Mouse (Mus musculus) heart, embryonic 14.5 days (tissue): ENCODE data around the gene Maff. TPM values are rescaled to one million over a fixed set of nuclear protein-coding genes. Genes with fewer than 3 reads are reported as not detected.

Source experiments
- ATAC-seq: fragments of 200-750 bp; cut with Nextera tagmentation; 2 replicates; pipeline ENCODE4 v1.8.0; 2017; ENCODE audit warnings: low read depth, moderate TSS enrichment; ENCODE audit not compliant: insufficient number of reproducible peaks, insufficient read depth, low FRiP score
- H3K27ac ChIP-seq, 2 experiments: fragments of 200-500 bp in 1 of 2; fragments of 300-500 bp in 1 of 2; sonication (generic) in 1 of 2; replicated peaks in 1 of 2; 2 replicates each; pipeline ENCODE4 v1.5.1; 2012 to 2014; ENCODE audit warnings: low read depth in 2 of 2, low read length in 2 of 2, control low read depth in 1 of 2, mild to moderate bottlenecking in 1 of 2, mixed read lengths in 1 of 2; ENCODE audit not compliant: control insufficient read depth in 1 of 2, insufficient read depth in 1 of 2
- H3K27me3 ChIP-seq: fragments of 300-500 bp; sonication (generic); 2 replicates; pipeline ENCODE4 v1.6.1; 2014; ENCODE audit warnings: mild to moderate bottlenecking, low read length, control low read depth; ENCODE audit not compliant: control insufficient read depth, insufficient read depth
- H3K36me3 ChIP-seq: fragments of 300-500 bp; sonication (generic); 2 replicates; pipeline ENCODE4 v1.6.1; 2014; ENCODE audit warnings: mild to moderate bottlenecking, control low read depth, low read length, mixed read lengths; ENCODE audit not compliant: control insufficient read depth, insufficient read depth
- H3K4me1 ChIP-seq, 2 experiments: fragments of 200-500 bp in 1 of 2; fragments of 300-500 bp in 1 of 2; sonication (generic) in 1 of 2; 2 replicates each; pipeline ENCODE4 v1.6.1; 2012 to 2014; ENCODE audit warnings: low read length in 2 of 2, control low read depth in 1 of 2, mixed read lengths in 1 of 2; ENCODE audit not compliant: control insufficient read depth in 2 of 2, insufficient read depth in 2 of 2
- H3K4me2 ChIP-seq: fragments of 300-500 bp; sonication (generic); 2 replicates; pipeline ENCODE4 v1.6.1; 2014; ENCODE audit warnings: mild to moderate bottlenecking, low read length
- H3K4me3 ChIP-seq, 2 experiments: fragments of 200-500 bp in 1 of 2; fragments of 300-500 bp in 1 of 2; sonication (generic) in 1 of 2; 2 replicates each; pipeline ENCODE4 v1.5.1; 2012 to 2014; ENCODE audit warnings: low read length in 2 of 2, mild to moderate bottlenecking in 2 of 2, control low read depth in 1 of 2, low read depth in 1 of 2, moderate library complexity in 1 of 2; ENCODE audit not compliant: control insufficient read depth in 1 of 2, insufficient read depth in 1 of 2
- H3K9ac ChIP-seq: fragments of 300-500 bp; sonication (generic); 2 replicates; pipeline ENCODE4 v1.6.1; 2014; ENCODE audit warnings: mild to moderate bottlenecking, low read length
- H3K9me3 ChIP-seq: fragments of 300-500 bp; sonication (generic); 2 replicates; pipeline ENCODE4 v1.6.1; 2016; ENCODE audit warnings: low read length, control low read depth; ENCODE audit not compliant: control insufficient read depth
- WGBS: fragments of 180-500 bp; shearing (Covaris S2); extraction: QIAGEN DNeasy Blood & Tissue Kit; methylation state at CpG from one replicate; pipeline ENCODE4 v1.1.7; 2014; 5-methylcytosine and 5-hydroxymethylcytosine counted together
- polyA plus RNA-seq: library from polyadenylated mRNA; unstranded; fragments of >200 nt; fragmentation: Nextera tagmentation; extraction: Ambion mirVana; gene quantifications from 2 replicates; pipeline ENCODE4 v1.2.1, GENCODE M21; 2014

The Maff gene
- polyA plus RNA-seq, 1 experiment from 2014 or later, result 2.2 TPM

- H3K27me3 ChIP-seq, result no peaks in the 10 kb centered on the region
- peaks cover 70 to 93% of the 10 kb centered on the region in 2 experiments for H3K4me1 ChIP-seq
- H3K4me3 ChIP-seq, result no peak overlapping the region
- no peaks in the 10 kb centered on the region for H3K9me3 ChIP-seq
- H3K36me3 ChIP-seq, result peaks cover 2% of the 10 kb centered on the region; the same call in 1 of the 2 replicates
- H3K4me2 ChIP-seq, result no peak overlapping the region
- WGBS, result 67% methylated on average over 6 of the region's 6 CpGs
- no peak for ATAC-seq
- H3K9ac ChIP-seq, result peak overlapping the region; percentile 32; the same call in 1 of the 2 replicates
- peak overlapping the region in 1 of 2 experiments; percentile 95; a peak in 2 of 4 replicates for H3K27ac ChIP-seq
Observed at GRCm38 (mm10) chr15:79390434-79390833, 44.0 kb downstream of the Maff start.

GRCm38 (mm10) chr15:79391447-79392093 is 45.1 kb downstream of the Maff start:
- peak overlapping the region; percentile 43; the same call in 1 of the 2 replicates for H3K9ac ChIP-seq
- H3K36me3 ChIP-seq, result peaks cover 9% of the 10 kb centered on the region; the same call in 1 of the 2 replicates
- no peaks in the 10 kb centered on the region for H3K9me3 ChIP-seq
- ATAC-seq, result peak; percentile 84
- 8% methylated on average over 7 of the region's 7 CpGs for WGBS
- H3K4me1 ChIP-seq, result peaks cover 75 to 93% of the 10 kb centered on the region in 2 experiments
- H3K4me3 ChIP-seq, result no peak overlapping the region
- peak overlapping the region; percentile 87 to 95 for H3K27ac ChIP-seq
- no peaks in the 10 kb centered on the region for H3K27me3 ChIP-seq
- H3K4me2 ChIP-seq, result peak overlapping the region; percentile 38

GRCm38 (mm10) chr15:79392527-79392926 is 46.1 kb downstream of the Maff start:
- H3K4me1 ChIP-seq, result peaks cover 73 to 87% of the 10 kb centered on the region in 2 experiments
- H3K9ac ChIP-seq, result no peak overlapping the region; the same call in 1 of the 2 replicates
- 72% methylated on average over 5 of the region's 5 CpGs for WGBS
- H3K4me3 ChIP-seq, result no peak overlapping the region
- no peak overlapping the region for H3K4me2 ChIP-seq
- no peak for ATAC-seq
- H3K27ac ChIP-seq, result peak overlapping the region; percentile 86 to 95
- no peaks in the 10 kb centered on the region for H3K27me3 ChIP-seq
- no peaks in the 10 kb centered on the region for H3K9me3 ChIP-seq
- peaks cover 14% of the 10 kb centered on the region; the same call in 1 of the 2 replicates for H3K36me3 ChIP-seq

GRCm38 (mm10) chr15:79393101-79393500 is 46.7 kb downstream of the Maff start:
- Histone ChIP-seq H3K4me3 (no peak overlapping the region), H3K4me2 (no peak overlapping the region), H3K9me3 (no peaks in the 10 kb centered on the region), H3K27me3 (no peaks in the 10 kb centered on the region), H3K4me1 (peaks cover 69 to 81% of the 10 kb centered on the region in 2 experiments), H3K36me3 (peaks cover 15% of the 10 kb centered on the region; the same call in 1 of the 2 replicates), H3K9ac (peak overlapping the region; percentile 32; the same call in 1 of the 2 replicates), H3K27ac (peak overlapping the region; percentile 86 to 95; a peak in 3 of 4 replicates)
- ATAC-seq, result no peak
- 83% methylated on average over 6 of the region's 6 CpGs for WGBS

- Histone ChIP-seq H3K4me2 (0 out of 2 replicates have a peak overlapping the region, but pooled peaks have one; percentile 47), H3K4me3 (no peak overlapping the region), H3K27me3 (no peaks in the 10 kb centered on the region), H3K4me1 (peaks cover 66 to 74% of the 10 kb centered on the region in 2 experiments), H3K36me3 (peaks cover 15% of the 10 kb centered on the region; the same call in 1 of the 2 replicates), H3K9ac (no peak overlapping the region; the same call in 1 of the 2 replicates), H3K27ac (no peak overlapping the region), H3K9me3 (no peaks in the 10 kb centered on the region)
- WGBS, result 64% methylated on average over 4 of the region's 4 CpGs
- ATAC-seq, result no peak
Observed at GRCm38 (mm10) chr15:79394842-79395241, 48.4 kb downstream of the Maff start.

GRCm38 (mm10) chr15:79395281-79395680 is 48.9 kb downstream of the Maff start:
- H3K36me3 ChIP-seq, result peaks cover 15% of the 10 kb centered on the region; the same call in 1 of the 2 replicates
- H3K9me3 ChIP-seq, result no peaks in the 10 kb centered on the region
- no peak for ATAC-seq
- no peak overlapping the region for H3K27ac ChIP-seq
- H3K27me3 ChIP-seq, result no peaks in the 10 kb centered on the region
- peaks cover 66 to 74% of the 10 kb centered on the region in 2 experiments for H3K4me1 ChIP-seq
- H3K4me2 ChIP-seq, result peak overlapping the region; percentile 47
- H3K4me3 ChIP-seq, result no peak overlapping the region
- 61% methylated on average over 6 of the region's 6 CpGs for WGBS
- H3K9ac ChIP-seq, result peak overlapping the region; percentile 26; the same call in 1 of the 2 replicates

GRCm38 (mm10) chr15:79396736-79397135 is 50.3 kb downstream of the Maff start:
- H3K4me3 ChIP-seq, result peak overlapping the region in 1 of 2 experiments; percentile 4; a peak in 1 of 4 replicates
- H3K27me3 ChIP-seq, result no peaks in the 10 kb centered on the region
- peak overlapping the region; percentile 26; the same call in 1 of the 2 replicates for H3K9ac ChIP-seq
- ATAC-seq, result peak; percentile 13; the same call in 1 of the 2 replicates
- WGBS, result 65% methylated on average over 11 of the region's 11 CpGs
- peaks cover 15% of the 10 kb centered on the region; the same call in 1 of the 2 replicates for H3K36me3 ChIP-seq
- H3K4me1 ChIP-seq, result peaks cover 69 to 74% of the 10 kb centered on the region in 2 experiments
- peak overlapping the region; percentile 13 to 60; a peak in 2 of 4 replicates for H3K27ac ChIP-seq
- peak overlapping the region; percentile 47 for H3K4me2 ChIP-seq
- H3K9me3 ChIP-seq, result no peaks in the 10 kb centered on the region
